ENCODE assay signal across 12 mouse cellular contexts in the genomic region with DNA sequence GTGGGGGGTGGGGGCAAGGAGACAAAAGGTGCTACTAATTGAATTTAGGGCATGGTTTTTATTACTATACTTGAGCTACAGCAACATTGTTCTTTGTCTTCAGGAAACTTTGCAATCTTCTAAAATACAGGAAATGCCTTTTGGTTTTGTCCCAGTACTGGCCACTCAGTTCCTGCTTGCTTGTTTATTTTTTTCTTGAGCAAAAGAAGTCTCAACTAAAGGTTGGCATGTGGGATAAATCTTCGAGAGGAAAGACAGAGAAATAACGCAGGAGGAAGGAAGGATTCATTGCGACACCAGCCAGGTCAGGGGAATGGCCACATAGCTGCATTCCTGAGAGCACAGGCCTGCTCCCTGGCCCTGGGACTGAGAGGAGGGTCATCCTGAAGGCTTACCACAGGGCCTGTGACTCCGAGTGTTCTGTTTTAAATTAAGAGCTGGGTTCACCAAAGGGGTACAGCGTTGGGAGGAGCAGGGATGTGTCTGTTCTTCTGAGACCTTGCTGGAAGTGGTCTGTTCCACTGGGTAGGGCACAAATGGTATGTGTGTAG.
A peak's percentile ranks its signal among the peaks of the same experiment; 100 is the strongest.
DNase-seq lines count a peak whose midpoint lies in the region; ATAC-seq lines count a peak whose summit lies in the region.
"Had no signal": no experiment of that assay in that cellular context is flagged by ENCODE, and none has a peak within 500 bp of the region (broad histone marks: within the 10 kb centered on the region; RNA-seq: fewer than 3 reads in every experiment).

No protein-coding gene starts in this region.

- H3K27ac ChIP-seq in hindbrain, embryonic 10.5 days, result no peak overlapping the region
- no peak overlapping the region for H3K27ac ChIP-seq in hindbrain, embryonic 12.5 days
- peak overlapping the region; percentile 52; the same call in 1 of the 2 replicates for H3K27ac ChIP-seq in kidney, embryonic 16.5 days (ENCODE audit: low read length)
- H3K27ac ChIP-seq: hindbrain, postnatal 0 days; liver, embryonic 14.5 days had no signal

- ATAC-seq in hindbrain, embryonic 12.5 days (ENCODE audit: low FRiP score), result no peak
- peak; percentile 79 for ATAC-seq in kidney, embryonic 16.5 days (ENCODE audit: low FRiP score, low TSS enrichment)
- ATAC-seq in megakaryocyte progenitor cell, adult 5-6 weeks (replicated peaks; ENCODE audit: poor library complexity), result peak; percentile 54
- no peak for ATAC-seq in erythroblast, adult 5-6 weeks (replicated peaks; ENCODE audit: low FRiP score, poor library complexity, severe bottlenecking)
- ATAC-seq: hindbrain, postnatal 0 days had no signal

- intact Hi-C loops in left cerebral cortex, postnatal 25 days (cut with DNase I), result no loop called here

- H3K9ac ChIP-seq in hindbrain, embryonic 12.5 days, result no peak overlapping the region
- no peak overlapping the region for H3K9ac ChIP-seq in kidney, embryonic 16.5 days (replicated peaks; ENCODE audit: low read length)
- H3K9ac ChIP-seq: liver, embryonic 14.5 days had no signal

- DNase-seq in hindbrain, embryonic 10.5 days (ENCODE audit: low spot score), result peak; percentile 30
- peak; percentile 65 for DNase-seq in embryo, embryonic 11 days
- DNase-seq in left cerebral cortex, postnatal 25 days (ENCODE audit: low spot score in 2 of 2), result no peak
- DNase-seq in urinary bladder, adult 2 months (ENCODE audit: low spot score), result no peak
- DNase-seq: gastrocnemius, postnatal 10 days had no signal

- H3K4me3 ChIP-seq in hindbrain, embryonic 10.5 days, result no peak overlapping the region
- no peak overlapping the region for H3K4me3 ChIP-seq in hindbrain, embryonic 12.5 days
- H3K4me3 ChIP-seq in kidney, embryonic 16.5 days (ENCODE audit: low read length), result no peak overlapping the region
- H3K4me3 ChIP-seq: myocyte had no signal

- H3K36me3 ChIP-seq in hindbrain, embryonic 10.5 days, result no peaks in the 10 kb centered on the region
- no peaks in the 10 kb centered on the region for H3K36me3 ChIP-seq in hindbrain, embryonic 12.5 days
- H3K36me3 ChIP-seq in kidney, embryonic 16.5 days (ENCODE audit: insufficient read depth, low read length), result no peaks in the 10 kb centered on the region

- H3K4me1 ChIP-seq in hindbrain, embryonic 10.5 days (replicated peaks), result peaks cover 10% of the 10 kb centered on the region
- H3K4me1 ChIP-seq in hindbrain, embryonic 12.5 days, result peaks cover 2% of the 10 kb centered on the region
- H3K4me1 ChIP-seq in kidney, embryonic 16.5 days (ENCODE audit: insufficient read depth, low read length), result peaks cover 19% of the 10 kb centered on the region

- no peaks in the 10 kb centered on the region for H3K27me3 ChIP-seq in hindbrain, embryonic 10.5 days (ENCODE audit: insufficient read depth, poor library complexity, severe bottlenecking)
- no peaks in the 10 kb centered on the region for H3K27me3 ChIP-seq in hindbrain, embryonic 12.5 days
- H3K27me3 ChIP-seq in kidney, embryonic 16.5 days (ENCODE audit: insufficient read depth, low read length), result no peaks in the 10 kb centered on the region

- no peak overlapping the region for H3K4me2 ChIP-seq in hindbrain, embryonic 12.5 days (replicated peaks)
- H3K4me2 ChIP-seq in kidney, embryonic 16.5 days (replicated peaks; ENCODE audit: low read depth, low read length), result no peak overlapping the region

- no peaks in the 10 kb centered on the region for H3K9me3 ChIP-seq in hindbrain, embryonic 10.5 days
- no peaks in the 10 kb centered on the region for H3K9me3 ChIP-seq in hindbrain, embryonic 12.5 days (replicated peaks)
- H3K9me3 ChIP-seq in kidney, embryonic 16.5 days (ENCODE audit: low read length), result no peaks in the 10 kb centered on the region

- 53% methylated on average over 5 of the region's 5 CpGs for WGBS in hindbrain, embryonic 10.5 days
- WGBS in hindbrain, embryonic 12.5 days, result 39% methylated on average over 5 of the region's 5 CpGs
- 17% methylated on average over 5 of the region's 5 CpGs for WGBS in kidney, embryonic 16.5 days

Comparison
In these comparisons a context has a peak if more than half of its experiments do, and no peak if none do; other contexts are left out.
1. DNase-seq: peak in hindbrain, embryonic 10.5 days (single experiment) and embryo, embryonic 11 days (single experiment); none in left cerebral cortex, postnatal 25 days (0 of 2) and urinary bladder, adult 2 months (single experiment).
2. ATAC-seq: peak in kidney, embryonic 16.5 days (single experiment) and megakaryocyte progenitor cell, adult 5-6 weeks (single experiment); none in hindbrain, embryonic 12.5 days (single experiment) and erythroblast, adult 5-6 weeks (single experiment).